Mouse (Mus musculus) mesoderm, embryonic 11.5 days (tissue): ENCODE results near the gene Gm15023.
"Not testable (repeated sequence)": the region's sequence is repeated elsewhere in the genome, so short reads cannot be mapped to it uniquely, and the experiment has no call there.

ENCODE experiments used
- DNase-seq: peaks from one replicate; pipeline ENCODE4 v3.0.0-alpha.2; 2012; ENCODE audit warnings: low read depth, low spot score

Gene Gm15023

GRCm38 (mm10) chrX:135177532-135177931, at the start of gene Gm15023:
Gene Gm15023 (minus strand): TSS chrX:135177632.
- DNase-seq = not testable (repeated sequence)

GRCm38 (mm10) chrX:135210436-135211221, 33.2 kb upstream of the Gm15023 start, which contains the start of gene Tceal6:
Gene Tceal6 (minus strand): TSS chrX:135210687.
- DNase-seq = peak; percentile 4

GRCm38 (mm10) chrX:135209773-135210435, 32.5 kb upstream of the Gm15023 start:
- DNase-seq = peak; percentile 5

DNA sequence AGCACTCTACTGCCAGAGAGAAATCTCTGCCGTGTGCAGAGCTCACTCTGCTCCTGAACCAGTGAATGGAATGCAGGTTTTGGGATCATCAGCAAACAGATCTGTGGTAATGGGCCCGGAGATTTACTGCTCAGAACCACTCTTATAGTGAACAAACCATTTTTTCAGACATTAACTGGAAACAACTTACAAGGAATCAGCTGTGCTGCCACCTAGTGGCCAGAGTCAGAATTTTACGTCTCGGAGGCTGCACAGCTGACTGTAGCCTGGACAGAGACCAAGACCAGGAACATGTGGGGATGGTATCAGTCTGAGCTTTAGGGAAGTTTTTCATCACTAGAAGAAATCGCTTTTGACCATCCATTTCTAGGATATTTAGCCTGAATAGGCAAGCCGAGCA, 12.5 kb upstream of the Gm15023 start:
- not testable (repeated sequence) for DNase-seq

DNA sequence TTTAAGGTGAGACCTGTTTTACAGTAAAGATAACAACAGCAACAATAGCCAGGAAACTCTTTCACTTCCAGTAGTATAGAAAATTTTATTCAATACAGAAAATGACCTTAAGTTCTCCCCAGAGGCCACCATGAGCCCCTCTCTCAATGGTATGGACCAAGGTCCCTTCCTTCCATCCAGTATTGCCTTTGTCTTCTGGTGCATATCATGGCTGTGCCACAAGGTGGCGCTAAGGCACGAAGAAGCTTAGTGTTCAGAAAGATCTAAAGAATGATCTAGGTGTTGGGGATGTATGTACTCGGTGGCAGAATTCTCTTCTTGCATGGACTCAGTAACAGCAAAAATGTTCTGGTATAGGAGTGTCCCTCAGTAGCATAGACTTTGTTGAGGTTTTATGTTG, 11.2 kb upstream of the Gm15023 start:
- DNase-seq = not testable (repeated sequence)
